ENCODE assay signal across 14 mouse cellular contexts in the genomic region with DNA sequence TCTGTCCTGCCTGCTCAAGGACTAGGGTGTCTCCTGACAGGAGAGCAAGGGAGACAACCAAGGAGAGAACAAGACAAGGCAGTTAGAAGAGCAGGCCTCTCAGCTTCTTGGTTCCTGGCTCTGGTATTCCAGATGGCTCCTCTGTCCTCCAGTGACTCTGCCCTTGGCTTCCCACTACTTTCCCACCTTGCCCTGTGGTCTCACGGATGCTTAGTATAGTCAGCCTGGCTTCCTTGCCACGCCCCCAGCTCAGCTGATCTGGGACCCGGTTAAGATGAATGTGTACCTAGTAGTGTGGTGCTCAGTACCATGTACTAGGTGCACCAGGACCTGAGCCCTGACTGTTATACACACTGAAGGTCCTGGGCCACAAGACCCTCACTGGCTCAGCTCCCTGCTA.
DNase-seq lines count a peak whose midpoint lies in the region; ATAC-seq lines count a peak whose summit lies in the region.
"Had no signal": no experiment of that assay in that cellular context is flagged by ENCODE, and none has a peak within 500 bp of the region (broad histone marks: within the 10 kb centered on the region; RNA-seq: fewer than 3 reads in every experiment).

No protein-coding gene starts in this region.

- H3K36me3 ChIP-seq in embryonic facial prominence, embryonic 14.5 days (ENCODE audit: control insufficient read depth, insufficient read depth, low read length) = no peaks in the 10 kb centered on the region
- no peaks in the 10 kb centered on the region for H3K36me3 ChIP-seq in limb, embryonic 13.5 days

- WGBS in embryonic facial prominence, embryonic 14.5 days = 61% methylated on average over 3 of the region's 3 CpGs
- 64% methylated on average over 3 of the region's 3 CpGs for WGBS in limb, embryonic 13.5 days

- H3K4me1 ChIP-seq in embryonic facial prominence, embryonic 14.5 days (ENCODE audit: control insufficient read depth, insufficient read depth, low read length) = peaks cover 12% of the 10 kb centered on the region
- peaks cover 42% of the 10 kb centered on the region for H3K4me1 ChIP-seq in limb, embryonic 13.5 days
- H3K4me1 ChIP-seq: forebrain, embryonic 13.5 days had no signal

- H3K9ac ChIP-seq in embryonic facial prominence, embryonic 14.5 days (ENCODE audit: low read depth, low read length) = peak overlapping the region; percentile 38; the same call in 1 of the 2 replicates
- no peak overlapping the region for H3K9ac ChIP-seq in limb, embryonic 13.5 days
- H3K9ac ChIP-seq: forebrain, embryonic 13.5 days; midbrain, embryonic 13.5 days had no signal

- intact Hi-C loops in heart, postnatal 14 days (cut with DNase I) = loop anchor here (2.0 kb wide), 1 partner anchor 55 kb away; no protein-coding TSS in a partner anchor

- DNase-seq in heart, adult 11 months = peak; percentile 95
- DNase-seq in heart, postnatal 14 days = no peak
- DNase-seq in kidney, postnatal 10 days = peak; percentile 13
- DNase-seq in kidney, postnatal 14 days = no peak
- DNase-seq in embryonic facial prominence, embryonic 14.5 days (ENCODE audit: low spot score) = no peak
- no peak for DNase-seq in natural killer cell, adult 2 months (ENCODE audit: low spot score in 2 of 2)
- no peak for DNase-seq in adrenal gland, adult 2 months
- DNase-seq: gastrocnemius, postnatal 36 days; layer of hippocampus, adult 9-11 months; lung, adult 2 months; thymus, postnatal 36 days had no signal

- ATAC-seq in embryonic facial prominence, embryonic 14.5 days (ENCODE audit: low read depth) = no peak
- no peak for ATAC-seq in limb, embryonic 13.5 days (ENCODE audit: low FRiP score, low read depth)
- ATAC-seq: forebrain, embryonic 13.5 days; midbrain, embryonic 13.5 days had no signal

- no peaks in the 10 kb centered on the region for H3K9me3 ChIP-seq in embryonic facial prominence, embryonic 14.5 days (ENCODE audit: control insufficient read depth, low read length)
- H3K9me3 ChIP-seq in limb, embryonic 13.5 days = no peaks in the 10 kb centered on the region
- H3K9me3 ChIP-seq: forebrain, embryonic 13.5 days; midbrain, embryonic 13.5 days had no signal

- no peaks in the 10 kb centered on the region for H3K27me3 ChIP-seq in embryonic facial prominence, embryonic 14.5 days (replicated peaks; ENCODE audit: control insufficient read depth, insufficient read depth, low read length)
- no peaks in the 10 kb centered on the region for H3K27me3 ChIP-seq in limb, embryonic 13.5 days
- H3K27me3 ChIP-seq: forebrain, embryonic 13.5 days; midbrain, embryonic 13.5 days had no signal

- H3K4me2 ChIP-seq in embryonic facial prominence, embryonic 14.5 days (ENCODE audit: low read depth, low read length) = no peak overlapping the region
- H3K4me2 ChIP-seq in limb, embryonic 13.5 days (replicated peaks) = 0 out of 2 replicates have a peak overlapping the region, but pooled peaks have one; percentile 19
- H3K4me2 ChIP-seq: forebrain, embryonic 13.5 days; midbrain, embryonic 13.5 days had no signal

- peak overlapping the region; percentile 41; the same call in 1 of the 2 replicates for H3K27ac ChIP-seq in embryonic facial prominence, embryonic 14.5 days (replicated peaks; ENCODE audit: low read depth, low read length)
- H3K27ac ChIP-seq in limb, embryonic 13.5 days = peak overlapping the region; percentile 75; the same call in 1 of the 2 replicates
- H3K27ac ChIP-seq: forebrain, embryonic 13.5 days; midbrain, embryonic 13.5 days had no signal

- no peak overlapping the region for H3K4me3 ChIP-seq in embryonic facial prominence, embryonic 14.5 days (ENCODE audit: low read depth, low read length)
- no peak overlapping the region for H3K4me3 ChIP-seq in limb, embryonic 13.5 days
- H3K4me3 ChIP-seq: forebrain, embryonic 13.5 days; midbrain, embryonic 13.5 days had no signal

Comparison
In these comparisons a context has a peak if more than half of its experiments do, and no peak if none do; other contexts are left out.
1. DNase-seq: peak in heart, adult 11 months (single experiment) and kidney, postnatal 10 days (single experiment); none in heart, postnatal 14 days (0 of 2), kidney, postnatal 14 days (single experiment), embryonic facial prominence, embryonic 14.5 days (single experiment), natural killer cell, adult 2 months (0 of 2) and adrenal gland, adult 2 months (single experiment).